Mouse (Mus musculus) kidney, postnatal 0 days (tissue): ENCODE results near the gene Samd9l. TPM values are rescaled to one million over a fixed set of nuclear protein-coding genes. Genes with fewer than 3 reads are reported as not detected.
"Not testable (repeated sequence)": the region's sequence is repeated elsewhere in the genome, so short reads cannot be mapped to it uniquely, and the experiment has no call there.

Experiments
- ATAC-seq: fragments of 200-750 bp; cut with Nextera tagmentation; replicated peaks from 2 replicates; pipeline ENCODE4 v1.8.0; 2017; ENCODE audit warnings: low read depth, moderate number of reproducible peaks, moderate TSS enrichment, moderate library complexity; ENCODE audit not compliant: low FRiP score
- DNase-seq: peaks from one replicate; pipeline ENCODE4 v3.0.0-alpha.2; 2016; ENCODE audit warnings: low spot score
- H3K27ac ChIP-seq: fragments of 300-500 bp; sonication (generic); 2 replicates; pipeline ENCODE4 v1.5.1; 2014; ENCODE audit warnings: mild to moderate bottlenecking
- H3K27me3 ChIP-seq: fragments of 300-500 bp; sonication (generic); 2 replicates; pipeline ENCODE4 v1.6.1; 2014; ENCODE audit warnings: low read length, mixed read lengths; ENCODE audit not compliant: insufficient read depth
- H3K36me3 ChIP-seq: fragments of 300-500 bp; sonication (generic); 2 replicates; pipeline ENCODE4 v1.6.1; 2014; ENCODE audit warnings: low read length, mixed read lengths; ENCODE audit not compliant: insufficient read depth
- H3K4me1 ChIP-seq: fragments of 300-500 bp; sonication (generic); replicated peaks from 2 replicates; pipeline ENCODE4 v1.6.1; 2014; ENCODE audit warnings: antibody characterized with exemption, low read length, mixed read lengths; ENCODE audit not compliant: insufficient read depth
- H3K4me2 ChIP-seq: fragments of 300-500 bp; sonication (generic); 2 replicates; pipeline ENCODE4 v1.6.1; 2014; ENCODE audit warnings: mild to moderate bottlenecking, low read length, moderate library complexity, mixed read lengths
- H3K4me3 ChIP-seq: fragments of 300-500 bp; sonication (generic); replicated peaks from 2 replicates; pipeline ENCODE4 v1.5.1; 2014; ENCODE audit warnings: low read depth, low read length
- H3K9ac ChIP-seq: fragments of 300-500 bp; sonication (generic); 2 replicates; pipeline ENCODE4 v1.6.1; 2014; ENCODE audit warnings: low read depth, low read length
- H3K9me3 ChIP-seq: fragments of 300-500 bp; sonication (generic); replicated peaks from 2 replicates; pipeline ENCODE4 v1.6.1; 2016; ENCODE audit warnings: low read length, inconsistent platforms, mixed read lengths
- CTCF ChIP-seq: IDR thresholded peaks from 2 replicates; pipeline ENCODE4 v1.5.1; 2016; ENCODE audit warnings: antibody characterized with exemption, low read depth, mild to moderate bottlenecking, moderate library complexity
- WGBS: fragments of 180-500 bp; shearing (Covaris S2); extraction: QIAGEN DNeasy Blood & Tissue Kit; methylation state at CpG from one replicate; pipeline ENCODE4 v1.1.7; 2014; 5-methylcytosine and 5-hydroxymethylcytosine counted together
- polyA plus RNA-seq: library from polyadenylated mRNA; unstranded; fragments of >200 nt; fragmentation: Nextera tagmentation; extraction: Ambion mirVana; gene quantifications from 2 replicates; pipeline ENCODE4 v1.2.1, GENCODE M21; 2015

Samd9l gene
- polyA plus RNA-seq, 1 experiment from 2014 or later: 17.3 TPM

GRCm38 (mm10) chr6:3341479-3341878, 57.9 kb downstream of the Samd9l start:
- DNase-seq (no peak), ATAC-seq (no peak)
- H3K27ac ChIP-seq: no peak overlapping the region
- no peak for TF ChIP-seq CTCF
- WGBS: 53% methylated on average over 5 of the region's 5 CpGs
- H3K36me3 ChIP-seq: no peaks in the 10 kb centered on the region
- no peak overlapping the region; the same call in 1 of the 2 replicates for H3K4me2 ChIP-seq
- no peak overlapping the region for H3K9ac ChIP-seq
- no peaks in the 10 kb centered on the region for H3K9me3 ChIP-seq
- no peaks in the 10 kb centered on the region for H3K4me1 ChIP-seq
- no peak overlapping the region for H3K4me3 ChIP-seq
- no peaks in the 10 kb centered on the region for H3K27me3 ChIP-seq

GRCm38 (mm10) chr6:3340928-3341327, 58.4 kb downstream of the Samd9l start:
- peak overlapping the region; percentile 45 for H3K4me2 ChIP-seq
- peak; percentile 8 for DNase-seq
- not testable (repeated sequence) for H3K9me3 ChIP-seq, H3K4me1 ChIP-seq, H3K9ac ChIP-seq, ATAC-seq, H3K27ac ChIP-seq, H3K27me3 ChIP-seq, H3K36me3 ChIP-seq
- peak overlapping the region; percentile 16 for H3K4me3 ChIP-seq
- WGBS: 18% methylated on average over 10 of the region's 10 CpGs

DNA sequence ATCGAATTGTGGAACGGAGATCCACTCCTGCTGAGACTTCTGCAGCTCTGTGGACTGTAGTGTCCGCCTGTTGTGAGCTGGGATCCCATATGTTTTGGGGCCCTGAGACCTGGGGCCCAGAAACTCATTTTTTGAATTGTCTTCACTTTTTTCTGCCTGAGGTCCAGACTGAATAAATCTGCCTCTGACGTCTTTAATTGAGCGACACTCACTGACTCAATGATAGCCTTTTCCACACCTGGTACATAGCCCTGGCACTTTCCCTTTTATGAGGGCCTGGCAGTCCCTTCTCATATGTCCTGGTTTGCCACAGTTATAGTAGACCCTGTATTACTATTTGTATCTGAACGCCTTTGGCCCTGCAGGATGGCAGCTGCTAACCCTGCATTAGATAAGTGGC, 60.2 kb downstream of the Samd9l start:
- not testable (repeated sequence) for H3K36me3 ChIP-seq, DNase-seq, H3K4me3 ChIP-seq, ATAC-seq, H3K27ac ChIP-seq, H3K4me1 ChIP-seq, H3K27me3 ChIP-seq, H3K9ac ChIP-seq, H3K9me3 ChIP-seq, H3K4me2 ChIP-seq
- 61% methylated on average over 6 of the region's 6 CpGs for WGBS

Other genes starting within 250 kb of the Samd9l start
- gene Hepacam2, start 98.7 kb upstream of the Samd9l start, polyA plus RNA-seq: 9.6 TPM in 2 replicates
- gene Vps50, start 98.8 kb upstream of the Samd9l start, polyA plus RNA-seq: 21.8 and 25.4 TPM in 2 replicates